Mouse (Mus musculus) heart, embryonic 11.5 days (tissue): ENCODE results near the gene Pknox1. TPM values are rescaled to one million over a fixed set of nuclear protein-coding genes. Genes with fewer than 3 reads are reported as not detected.
"Not testable (repeated sequence)": the region's sequence is repeated elsewhere in the genome, so short reads cannot be mapped to it uniquely, and the experiment has no call there.

ENCODE experiments used
- ATAC-seq: fragments of 200-750 bp; cut with Nextera tagmentation; replicated peaks from 2 replicates; pipeline ENCODE4 v1.8.0; 2017; ENCODE audit warnings: moderate library complexity; ENCODE audit not compliant: insufficient number of reproducible peaks, low FRiP score, low TSS enrichment
- H3K27ac ChIP-seq: fragments of 300-500 bp; sonication (generic); 2 replicates; pipeline ENCODE4 v1.5.1; 2014; ENCODE audit warnings: mild to moderate bottlenecking, low read depth, low read length
- H3K27me3 ChIP-seq: fragments of 300-500 bp; sonication (generic); 2 replicates; pipeline ENCODE4 v1.6.1; 2014; ENCODE audit warnings: mild to moderate bottlenecking, low read length, mixed read lengths; ENCODE audit not compliant: control insufficient read depth, insufficient read depth
- H3K36me3 ChIP-seq: fragments of 300-500 bp; sonication (generic); 2 replicates; pipeline ENCODE4 v1.6.1; 2014; ENCODE audit warnings: mild to moderate bottlenecking, low read length, moderate library complexity, mixed read lengths; ENCODE audit not compliant: control insufficient read depth, insufficient read depth
- H3K4me1 ChIP-seq: fragments of 300-500 bp; sonication (generic); 2 replicates; pipeline ENCODE4 v1.6.1; 2014; ENCODE audit warnings: low read length; ENCODE audit not compliant: control insufficient read depth, insufficient read depth
- H3K4me2 ChIP-seq: fragments of 300-500 bp; sonication (generic); 2 replicates; pipeline ENCODE4 v1.6.1; 2014; ENCODE audit warnings: mild to moderate bottlenecking, moderate library complexity
- H3K4me3 ChIP-seq: fragments of 300-500 bp; sonication (generic); 2 replicates; pipeline ENCODE4 v1.5.1; 2014; ENCODE audit warnings: low read depth, low read length
- H3K9ac ChIP-seq: fragments of 300-500 bp; sonication (generic); 2 replicates; pipeline ENCODE4 v1.6.1; 2014; ENCODE audit warnings: mild to moderate bottlenecking, low read depth, low read length, moderate library complexity
- H3K9me3 ChIP-seq: fragments of 300-500 bp; sonication (generic); replicated peaks from 2 replicates; pipeline ENCODE4 v1.6.1; 2016; ENCODE audit warnings: low read length; ENCODE audit not compliant: control insufficient read depth
- WGBS: fragments of 180-500 bp; shearing (Covaris S2); extraction: QIAGEN DNeasy Blood & Tissue Kit; methylation state at CpG from one replicate; pipeline ENCODE4 v1.1.7; 2014; ENCODE audit not compliant: insufficient replicate concordance; 5-methylcytosine and 5-hydroxymethylcytosine counted together
- polyA plus RNA-seq: library from polyadenylated mRNA; unstranded; fragments of >200 nt; fragmentation: Nextera tagmentation; extraction: Ambion mirVana; gene quantifications from 2 replicates; pipeline ENCODE4 v1.2.1, GENCODE M21; 2014

The Pknox1 gene
- polyA plus RNA-seq, 1 experiment from 2014 or later = 19.8 TPM

DNA sequence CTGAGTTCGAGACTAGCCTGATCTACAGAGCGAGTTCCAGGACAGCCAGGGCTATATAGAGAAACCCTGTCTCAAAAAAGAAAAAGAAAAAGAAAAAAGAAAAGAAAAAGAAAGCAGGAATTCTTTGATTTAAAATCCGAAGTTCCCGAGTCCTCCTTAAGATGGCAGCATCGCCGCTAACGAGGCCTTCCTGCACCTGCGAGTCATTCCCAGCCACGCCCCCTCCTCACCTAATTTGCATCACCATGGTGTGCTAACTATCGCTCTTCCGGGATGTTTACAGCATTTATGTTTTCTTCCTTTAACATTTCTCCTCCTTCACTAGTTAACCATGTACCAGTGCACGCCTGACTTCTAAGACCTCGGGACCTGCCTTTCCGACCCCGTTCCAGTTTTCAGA lies 35.2 kb upstream of the Pknox1 start:
- no peak for ATAC-seq
- Histone ChIP-seq H3K9me3 (no peaks in the 10 kb centered on the region), H3K27me3 (no peaks in the 10 kb centered on the region), H3K9ac (no peak overlapping the region), H3K27ac (no peak overlapping the region), H3K4me2 (no peak overlapping the region), H3K4me3 (no peak overlapping the region), H3K36me3 (peaks cover 25% of the 10 kb centered on the region), H3K4me1 (no peaks in the 10 kb centered on the region)
- 31% methylated on average over 15 of the region's 15 CpGs for WGBS

DNA sequence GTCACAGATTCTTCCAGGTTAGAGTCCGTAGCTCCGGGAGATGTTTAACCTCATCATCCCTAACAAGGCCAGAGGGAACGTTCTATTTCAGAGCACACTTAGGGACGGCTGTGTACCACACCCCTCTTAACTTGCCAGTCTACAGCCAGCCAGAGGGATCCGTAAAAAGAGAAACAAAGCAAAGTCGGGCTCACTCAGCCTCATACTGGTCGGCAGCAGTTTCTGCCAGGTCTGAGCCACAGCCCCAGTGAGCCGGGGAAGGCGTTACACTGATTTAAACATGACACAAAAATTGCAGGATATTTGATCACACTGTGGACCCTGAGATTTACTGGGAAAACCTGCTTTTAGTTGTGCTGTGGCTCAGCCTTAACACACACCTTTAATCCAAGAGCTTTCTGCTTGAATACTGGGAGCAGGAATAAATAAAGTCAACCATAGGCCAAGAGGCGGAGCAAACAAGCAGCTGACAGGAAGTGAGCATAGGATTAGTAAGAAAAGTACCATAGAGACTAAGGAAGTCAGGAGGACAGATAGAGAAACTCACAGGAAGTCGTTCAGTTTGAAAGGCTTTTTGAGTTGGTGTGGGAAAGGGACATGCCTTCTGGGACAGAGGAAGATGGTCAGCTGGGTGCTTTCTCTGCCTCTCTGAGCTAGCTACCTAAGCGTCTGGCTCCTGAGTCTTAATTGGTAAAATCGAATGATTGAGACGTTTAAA lies 32.9 kb upstream of the Pknox1 start:
- Histone ChIP-seq H3K4me1 (peaks cover 7% of the 10 kb centered on the region; the same call in 1 of the 2 replicates), H3K36me3 (peaks cover 19% of the 10 kb centered on the region), H3K4me3 (no peak overlapping the region), H3K27ac (no peak overlapping the region), H3K9me3 (no peaks in the 10 kb centered on the region), H3K4me2 (no peak overlapping the region), H3K9ac (no peak overlapping the region), H3K27me3 (no peaks in the 10 kb centered on the region)
- 82% methylated on average over 14 of the region's 14 CpGs for WGBS
- ATAC-seq = no peak

DNA sequence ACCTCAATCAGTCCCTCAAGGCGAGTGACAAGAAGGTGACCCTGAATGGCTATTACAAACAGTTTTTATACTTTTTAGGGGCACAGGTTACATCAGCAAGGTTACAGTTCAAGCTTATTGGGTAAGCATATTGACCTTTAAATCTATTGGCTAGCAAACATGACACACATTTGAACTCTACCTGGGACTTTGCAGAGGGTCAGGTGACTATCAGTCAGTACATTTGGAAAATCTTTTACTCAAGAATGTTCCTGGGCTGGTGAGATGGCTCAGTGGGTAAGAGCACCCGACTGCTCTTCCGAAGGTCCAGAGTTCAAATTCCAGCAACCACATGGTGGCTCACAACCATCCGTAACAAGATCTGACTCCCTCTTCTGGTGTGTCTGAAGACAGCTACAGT lies 32.2 kb upstream of the Pknox1 start:
- H3K4me1 ChIP-seq, H3K27me3 ChIP-seq, H3K9me3 ChIP-seq, H3K9ac ChIP-seq, ATAC-seq, H3K4me2 ChIP-seq, H3K4me3 ChIP-seq, H3K27ac ChIP-seq: not testable (repeated sequence)
- H3K36me3 ChIP-seq = peaks cover 17% of the 10 kb centered on the region
- WGBS = 88% methylated on average over 3 of the region's 4 CpGs

DNA sequence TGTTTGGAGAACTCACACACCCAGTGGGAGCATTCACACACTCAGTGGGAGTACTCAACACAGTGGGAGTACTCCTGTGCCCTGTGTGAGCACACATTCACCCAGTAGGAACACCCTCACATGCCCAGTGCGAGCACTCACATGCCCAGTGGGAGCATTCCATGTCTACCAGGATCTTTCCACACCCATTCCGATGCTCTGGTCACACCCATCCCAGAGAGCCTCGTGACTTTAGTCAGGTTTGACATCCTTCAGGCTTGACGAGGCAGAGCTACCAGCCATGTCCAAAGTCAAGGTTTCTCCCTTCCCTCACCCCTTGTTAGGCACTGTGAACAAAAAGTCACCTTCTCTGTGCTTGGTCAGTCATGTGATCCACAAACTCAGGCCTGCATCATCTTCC lies 29.2 kb upstream of the Pknox1 start:
- ATAC-seq = no peak
- Histone ChIP-seq H3K27me3 (no peaks in the 10 kb centered on the region), H3K4me3 (no peak overlapping the region), H3K36me3 (0 out of 2 replicates have a peak, but pooled peaks cover 3% of the 10 kb centered on the region), H3K27ac (peak overlapping the region; percentile 41; the same call in 1 of the 2 replicates), H3K4me1 (peaks cover 7% of the 10 kb centered on the region; the same call in 1 of the 2 replicates), H3K4me2 (no peak overlapping the region), H3K9me3 (no peaks in the 10 kb centered on the region), H3K9ac (peak overlapping the region; percentile 39; the same call in 1 of the 2 replicates)
- 63% methylated on average over 4 of the region's 4 CpGs for WGBS

DNA sequence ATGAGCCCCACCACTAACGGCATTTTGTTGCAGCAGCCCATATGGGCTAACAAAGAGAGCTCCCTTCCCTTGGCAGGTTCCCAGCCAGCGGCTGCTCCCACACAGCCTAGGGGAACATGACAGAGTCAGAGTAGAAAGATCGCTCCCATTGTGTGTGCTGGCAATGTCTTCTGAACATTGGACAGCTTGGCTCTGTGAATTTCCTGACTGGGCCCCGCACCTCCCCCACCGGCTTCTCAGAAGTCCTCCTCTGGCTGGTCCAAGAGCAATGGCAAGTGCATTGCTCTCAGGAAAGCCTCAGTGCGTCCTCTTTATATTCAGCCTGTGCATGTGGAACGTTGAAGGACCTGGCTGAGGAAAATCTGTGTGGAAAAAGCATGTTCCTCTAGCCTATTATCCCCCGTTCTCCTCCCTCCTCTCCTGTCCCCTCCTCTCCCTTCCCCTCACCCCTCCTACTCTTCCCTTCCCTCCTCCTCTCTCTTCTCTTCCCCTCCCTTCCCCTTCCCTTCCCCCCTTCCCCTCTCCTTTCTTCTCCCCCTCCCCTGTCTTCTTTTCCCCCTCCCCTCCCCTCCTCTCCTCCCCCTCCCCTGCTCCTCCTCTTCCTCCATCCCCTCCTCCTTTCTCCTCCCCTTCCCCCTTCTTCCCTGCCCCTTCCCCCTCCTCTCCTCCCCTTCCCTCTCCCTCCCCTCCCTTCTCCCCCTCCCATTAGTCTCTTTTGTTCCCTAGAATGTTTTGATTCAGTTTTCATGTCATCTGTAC lies 28.5 kb upstream of the Pknox1 start:
- WGBS = 34% methylated on average over 8 of the region's 8 CpGs
- Histone ChIP-seq H3K27ac (peak overlapping the region; percentile 41; the same call in 1 of the 2 replicates), H3K27me3 (no peaks in the 10 kb centered on the region), H3K36me3 (0 out of 2 replicates have a peak, but pooled peaks cover 3% of the 10 kb centered on the region), H3K9ac (peak overlapping the region; percentile 39; the same call in 1 of the 2 replicates), H3K4me1 (peaks cover 7% of the 10 kb centered on the region; the same call in 1 of the 2 replicates), H3K9me3 (no peaks in the 10 kb centered on the region), H3K4me3 (no peak overlapping the region), H3K4me2 (no peak overlapping the region)
- ATAC-seq = peak; percentile 35; the same call in 1 of the 2 replicates

DNA sequence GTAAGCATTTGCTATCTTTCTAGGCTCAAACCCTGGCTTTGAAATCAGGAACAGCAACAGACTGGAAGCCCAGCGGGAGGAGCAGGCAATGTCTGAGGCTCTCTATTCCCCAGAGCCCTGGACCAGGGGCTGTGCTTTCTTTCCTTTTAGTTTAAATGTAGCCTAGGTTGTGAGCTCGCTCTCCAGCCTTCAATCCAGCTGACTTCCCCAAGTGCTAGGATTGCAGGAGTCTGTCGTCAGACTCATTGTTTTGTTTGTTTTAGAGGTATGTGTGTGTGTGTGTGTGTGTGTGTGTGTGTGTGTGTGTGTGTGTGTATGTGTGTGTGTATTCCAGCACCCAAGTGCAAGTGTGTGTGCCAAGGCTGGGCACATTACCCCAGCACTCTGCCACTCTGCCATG lies 24.4 kb upstream of the Pknox1 start:
- Histone ChIP-seq H3K9ac (no peak overlapping the region), H3K4me1 (peaks cover 13% of the 10 kb centered on the region), H3K36me3 (no peaks in the 10 kb centered on the region), H3K9me3 (no peaks in the 10 kb centered on the region), H3K4me3 (no peak overlapping the region), H3K27me3 (no peaks in the 10 kb centered on the region), H3K4me2 (no peak overlapping the region), H3K27ac (no peak overlapping the region)
- no peak for ATAC-seq
- 50% methylated on average over 3 of the region's 3 CpGs for WGBS

DNA sequence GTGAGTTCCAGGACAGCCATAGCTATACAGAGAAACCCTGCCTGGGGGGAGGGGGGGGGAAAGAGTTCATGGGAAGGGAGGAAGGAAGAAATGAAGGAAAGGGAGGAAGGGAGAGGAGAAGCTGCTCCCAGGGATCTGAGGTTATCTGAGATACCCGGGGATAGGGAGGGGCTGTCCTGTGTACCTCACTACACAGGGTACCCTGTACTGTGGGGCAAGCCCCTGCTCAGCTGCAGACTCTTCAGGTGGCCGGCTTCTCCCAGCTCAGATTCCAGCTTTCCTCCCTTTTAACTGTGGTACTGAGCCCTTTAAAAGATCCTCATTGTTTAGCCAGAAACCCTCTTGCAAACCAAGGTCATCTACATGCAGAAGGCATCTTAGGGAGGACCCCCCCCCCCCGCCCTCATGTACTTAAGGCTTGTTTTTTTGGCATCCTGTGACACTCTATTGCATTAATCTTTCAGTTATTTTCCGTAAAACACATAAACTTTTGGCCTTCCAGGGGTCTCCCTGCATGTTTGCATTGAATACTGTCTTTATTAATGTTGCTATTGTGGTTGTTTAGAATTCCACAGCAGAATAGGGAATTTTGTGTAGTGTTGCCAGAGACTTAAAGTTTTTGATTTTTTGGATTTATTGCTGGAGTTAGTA lies 23.6 kb upstream of the Pknox1 start:
- no peaks in the 10 kb centered on the region for H3K36me3 ChIP-seq
- no peak overlapping the region for H3K9ac ChIP-seq
- 53% methylated on average over 4 of the region's 4 CpGs for WGBS
- H3K27ac ChIP-seq = no peak overlapping the region
- H3K4me1 ChIP-seq = peaks cover 7% of the 10 kb centered on the region
- ATAC-seq = no peak
- H3K4me3 ChIP-seq = no peak overlapping the region
- no peak overlapping the region for H3K4me2 ChIP-seq
- no peaks in the 10 kb centered on the region for H3K27me3 ChIP-seq
- no peaks in the 10 kb centered on the region for H3K9me3 ChIP-seq

DNA sequence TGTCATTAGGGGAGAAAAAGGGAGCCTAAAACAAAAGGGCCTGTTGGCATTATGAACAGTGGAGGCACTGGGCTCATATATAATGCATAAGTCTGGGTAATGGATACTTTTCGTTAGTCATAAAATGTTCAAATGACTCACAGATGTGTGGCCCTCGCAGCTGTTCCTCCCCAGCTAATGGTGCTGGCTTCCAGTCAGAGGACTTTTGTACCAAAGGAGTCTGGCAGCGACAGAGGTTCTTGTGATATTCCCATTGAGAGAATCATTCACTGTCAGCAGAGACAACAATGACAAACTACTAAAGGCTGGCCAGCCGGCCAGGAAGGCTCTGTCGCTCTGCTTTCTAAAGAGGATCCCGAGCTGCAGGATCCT lies 23.1 kb upstream of the Pknox1 start:
- no peak overlapping the region for H3K9ac ChIP-seq
- no peak for ATAC-seq
- no peak overlapping the region for H3K27ac ChIP-seq
- no peaks in the 10 kb centered on the region for H3K36me3 ChIP-seq
- H3K4me3 ChIP-seq = no peak overlapping the region
- no peak overlapping the region for H3K4me2 ChIP-seq
- H3K9me3 ChIP-seq = no peaks in the 10 kb centered on the region
- H3K27me3 ChIP-seq = no peaks in the 10 kb centered on the region
- 35% methylated on average over 6 of the region's 6 CpGs for WGBS
- H3K4me1 ChIP-seq = peaks cover 6% of the 10 kb centered on the region; the same call in 1 of the 2 replicates
